Mouse (Mus musculus) kidney, embryonic 16.5 days (tissue): Measurements from ENCODE around the gene Cetn3. TPM values are rescaled to one million over a fixed set of nuclear protein-coding genes. Genes with fewer than 3 reads are reported as not detected.

ENCODE experiments used
- ATAC-seq: fragments of 200-750 bp; cut with Nextera tagmentation; 2 replicates; pipeline ENCODE4 v1.8.0; 2017; ENCODE audit warnings: moderate TSS enrichment; ENCODE audit not compliant: low FRiP score, low TSS enrichment
- H3K27ac ChIP-seq: fragments of 300-500 bp; sonication (generic); 2 replicates; pipeline ENCODE4 v1.5.1; 2014; ENCODE audit warnings: low read length
- H3K27me3 ChIP-seq: fragments of 300-500 bp; sonication (generic); 2 replicates; pipeline ENCODE4 v1.6.1; 2014; ENCODE audit warnings: low read length, control low read depth, mixed read lengths; ENCODE audit not compliant: insufficient read depth
- H3K36me3 ChIP-seq: fragments of 300-500 bp; sonication (generic); 2 replicates; pipeline ENCODE4 v1.6.1; 2014; ENCODE audit warnings: low read length, control low read depth, mixed read lengths; ENCODE audit not compliant: insufficient read depth
- H3K4me1 ChIP-seq: fragments of 300-500 bp; sonication (generic); 2 replicates; pipeline ENCODE4 v1.6.1; 2014; ENCODE audit warnings: low read length, control low read depth, mixed read lengths; ENCODE audit not compliant: insufficient read depth
- H3K4me2 ChIP-seq: fragments of 300-500 bp; sonication (generic); replicated peaks from 2 replicates; pipeline ENCODE4 v1.6.1; 2014; ENCODE audit warnings: low read depth, low read length
- H3K4me3 ChIP-seq: fragments of 300-500 bp; sonication (generic); 2 replicates; pipeline ENCODE4 v1.5.1; 2014; ENCODE audit warnings: mild to moderate bottlenecking, low read length
- H3K9ac ChIP-seq: fragments of 300-500 bp; sonication (generic); replicated peaks from 2 replicates; pipeline ENCODE4 v1.6.1; 2014; ENCODE audit warnings: low read length
- H3K9me3 ChIP-seq: fragments of 300-500 bp; sonication (generic); 2 replicates; pipeline ENCODE4 v1.6.1; 2016; ENCODE audit warnings: low read length, control low read depth
- WGBS: fragments of 180-500 bp; shearing (Covaris S2); extraction: QIAGEN DNeasy Blood & Tissue Kit; methylation state at CpG from one replicate; pipeline ENCODE4 v1.1.7; 2014; 5-methylcytosine and 5-hydroxymethylcytosine counted together
- polyA plus RNA-seq: library from polyadenylated mRNA; unstranded; fragments of >200 nt; fragmentation: Nextera tagmentation; extraction: Ambion mirVana; gene quantifications from 2 replicates; pipeline ENCODE4 v1.2.1, GENCODE M21; 2015

Cetn3 gene
- polyA plus RNA-seq, 1 experiment from 2014 or later: 194 TPM

DNA sequence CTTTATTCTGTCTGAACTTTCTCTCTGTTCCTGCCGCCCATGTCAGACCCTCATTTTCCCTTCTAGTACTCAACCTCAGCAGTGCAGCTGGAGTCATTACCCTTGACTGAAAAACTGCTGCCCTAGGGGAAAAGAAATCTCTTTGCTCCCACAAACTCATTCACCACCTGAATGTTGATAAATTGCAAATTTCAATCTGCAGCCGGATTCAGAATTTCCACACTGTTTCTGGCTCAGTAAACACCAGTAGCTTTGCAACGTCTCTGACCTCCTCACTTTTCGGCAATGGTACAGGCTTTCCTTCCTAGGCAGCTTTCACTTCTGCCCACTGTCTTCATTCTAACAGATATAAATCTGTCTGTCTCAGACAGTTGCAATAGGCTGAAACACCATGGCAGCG is 57.8 kb downstream of the Cetn3 start:
- H3K27me3 ChIP-seq: no peaks in the 10 kb centered on the region
- no peak overlapping the region for H3K27ac ChIP-seq
- 50% methylated on average over 5 of the region's 5 CpGs for WGBS
- H3K4me3 ChIP-seq: no peak overlapping the region
- peak; percentile 27; the same call in 1 of the 2 replicates for ATAC-seq
- no peaks in the 10 kb centered on the region; the same call in 1 of the 2 replicates for H3K4me1 ChIP-seq
- H3K9ac ChIP-seq: no peak overlapping the region
- no peaks in the 10 kb centered on the region for H3K9me3 ChIP-seq
- H3K36me3 ChIP-seq: no peaks in the 10 kb centered on the region
- no peak overlapping the region for H3K4me2 ChIP-seq

DNA sequence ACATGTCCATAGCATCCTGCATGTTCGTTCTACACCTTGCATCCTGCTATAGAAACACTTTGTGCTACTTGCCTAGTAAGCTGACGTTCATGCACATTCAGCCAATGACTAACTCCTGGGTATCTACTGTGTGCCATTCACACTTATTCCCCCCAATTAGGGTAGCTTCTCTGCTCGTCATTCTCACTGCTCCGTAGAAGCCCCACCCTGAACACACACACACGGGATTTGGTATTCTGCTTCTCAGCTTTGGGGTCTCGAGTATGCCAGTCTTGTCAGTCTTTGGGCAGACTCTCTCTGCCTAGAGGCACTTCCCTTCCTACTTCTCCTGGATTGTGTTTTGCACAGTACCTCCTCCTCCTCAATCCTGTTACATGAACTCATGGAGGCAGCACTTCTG is 59.4 kb downstream of the Cetn3 start:
- no peaks in the 10 kb centered on the region for H3K27me3 ChIP-seq
- H3K36me3 ChIP-seq: no peaks in the 10 kb centered on the region
- no peaks in the 10 kb centered on the region; the same call in 1 of the 2 replicates for H3K4me1 ChIP-seq
- no peak overlapping the region for H3K27ac ChIP-seq
- 82% methylated on average over 6 of the region's 6 CpGs for WGBS
- no peak overlapping the region for H3K9ac ChIP-seq
- no peaks in the 10 kb centered on the region for H3K9me3 ChIP-seq
- no peak for ATAC-seq
- no peak overlapping the region for H3K4me2 ChIP-seq
- H3K4me3 ChIP-seq: no peak overlapping the region

Other genes starting within 250 kb of the Cetn3 start
- 4.3 and 4.5 TPM in 2 replicates for gene Adgrv1, start 149.9 kb upstream of the Cetn3 start, polyA plus RNA-seq
- 23.7 and 26.0 TPM in 2 replicates for gene Lysmd3, start 125.4 kb upstream of the Cetn3 start, polyA plus RNA-seq
- 10.9 and 11.9 TPM in 2 replicates for gene Polr3g, start 72.1 kb upstream of the Cetn3 start, polyA plus RNA-seq
- gene Mblac2, start 71.7 kb upstream of the Cetn3 start, polyA plus RNA-seq: 8.9 and 9.5 TPM in 2 replicates